Mouse (Mus musculus): ENCODE measurements around the gene Mfsd14a.

GRCm38 (mm10) chr3:116601781-116602180 lies 60.7 kb downstream of the Mfsd14a start:
- TF ChIP-seq CTCF (IDR thresholded peaks at IDR 0.05; ENCODE audit: insufficient read depth, low read length) (no peak), POLR2A (IDR thresholded peaks at IDR 0.05; ENCODE audit: borderline replicate concordance, extremely low read depth, low read depth, low read length) (no peak)
